Mouse (Mus musculus): ENCODE data around the gene Gale. TPM values are rescaled to one million over a fixed set of nuclear protein-coding genes. Genes with fewer than 3 reads are reported as not detected.
"Not testable (repeated sequence)": the region's sequence is repeated elsewhere in the genome, so short reads cannot be mapped to it uniquely, and the experiment has no call there.

The Gale gene
- total RNA-seq, 2 experiments from 2014 or later = 22.4 to 22.5 TPM

- no peak for DNase-seq (ENCODE audit: low spot score in 2 of 2)
- intact Hi-C loops (cut with DNase I) = no loop called here
Observed at GRCm38 (mm10) chr4:135967086-135967760, 3.7 kb downstream of the Gale start.

- no peak for DNase-seq (ENCODE audit: low spot score in 2 of 2)
- intact Hi-C loops (cut with DNase I) = no loop called here
Observed at GRCm38 (mm10) chr4:135968271-135968869, 4.8 kb downstream of the Gale start.

GRCm38 (mm10) chr4:135969070-135969750 is 5.7 kb downstream of the Gale start:
- intact Hi-C loops (cut with DNase I) = no loop called here
- DNase-seq (ENCODE audit: low spot score in 2 of 2) = no peak

GRCm38 (mm10) chr4:135970585-135970984 is 7.1 kb downstream of the Gale start:
- no peak for DNase-seq (ENCODE audit: low spot score in 2 of 2)
- intact Hi-C loops (cut with DNase I) = no loop called here

- no peak for DNase-seq (ENCODE audit: low spot score in 2 of 2)
- intact Hi-C loops (cut with DNase I) = loop anchor here (1.0 kb wide), 1 partner anchor 9 kb away; the partner anchor contains the start of gene Gale
Observed at GRCm38 (mm10) chr4:135971805-135972555, 8.5 kb downstream of the Gale start.

- peak; percentile 89 to 94 for DNase-seq (ENCODE audit: low spot score in 2 of 2)
- intact Hi-C loops (cut with DNase I) = loop anchor here (1.0 kb wide), 1 partner anchor 9 kb away; the partner anchor contains the start of gene Gale
Observed at GRCm38 (mm10) chr4:135972556-135972906, 9.0 kb downstream of the Gale start, which contains the start of gene Lypla2. TSS of gene Lypla2 (minus strand) at chr4:135972626.

GRCm38 (mm10) chr4:135972911-135973811 is 9.6 kb downstream of the Gale start:
- intact Hi-C loops (cut with DNase I) = loop anchor here (1.0 kb wide), 1 partner anchor 10 kb away; the partner anchor contains the start of gene Gale
- DNase-seq (ENCODE audit: low spot score in 2 of 2) = no peak

- no peak for DNase-seq (ENCODE audit: low spot score in 2 of 2)
- intact Hi-C loops (cut with DNase I) = no loop called here
Observed at GRCm38 (mm10) chr4:135976146-135976545, 12.6 kb downstream of the Gale start.

- DNase-seq (ENCODE audit: low spot score in 2 of 2); intact Hi-C loops (cut with DNase I): not testable (repeated sequence)
Observed at GRCm38 (mm10) chr4:135980223-135980622, 16.7 kb downstream of the Gale start.

GRCm38 (mm10) chr4:135981524-135982063 is 18.1 kb downstream of the Gale start:
- intact Hi-C loops (cut with DNase I) = no loop called here

GRCm38 (mm10) chr4:135984556-135984955 is 21.0 kb downstream of the Gale start:
- no peak for DNase-seq (ENCODE audit: low spot score in 2 of 2)
- intact Hi-C loops (cut with DNase I) = no loop called here

More at GRCm38 (mm10) chr4:135981524-135982063, 18.1 kb downstream of the Gale start:
- peak; percentile 71 to 93 for DNase-seq (ENCODE audit: low spot score in 2 of 2)

- intact Hi-C loops (cut with DNase I) = no loop called here
- no peak for DNase-seq (ENCODE audit: low spot score in 2 of 2)
Observed at GRCm38 (mm10) chr4:135985193-135985592, 21.7 kb downstream of the Gale start.

GRCm38 (mm10) chr4:135985769-135986168 is 22.2 kb downstream of the Gale start:
- intact Hi-C loops (cut with DNase I) = no loop called here
- no peak for DNase-seq (ENCODE audit: low spot score in 2 of 2)

- DNase-seq (ENCODE audit: low spot score in 2 of 2) = no peak
- intact Hi-C loops (cut with DNase I) = no loop called here
Observed at GRCm38 (mm10) chr4:135986301-135986942, 22.9 kb downstream of the Gale start.

- peak; percentile 91 to 93 for DNase-seq (ENCODE audit: low spot score in 2 of 2)
- intact Hi-C loops (cut with DNase I) = no loop called here
Observed at GRCm38 (mm10) chr4:135986943-135987710, 23.6 kb downstream of the Gale start, which contains the start of gene Pithd1. TSS of gene Pithd1 (minus strand) at chr4:135987264.

- intact Hi-C loops (cut with DNase I) = no loop called here
- peak in 1 of 2 experiments; percentile 58 for DNase-seq (ENCODE audit: low spot score in 2 of 2)
Observed at GRCm38 (mm10) chr4:135987714-135988113, 24.2 kb downstream of the Gale start.

- no peak for DNase-seq (ENCODE audit: low spot score in 2 of 2)
- intact Hi-C loops (cut with DNase I) = no loop called here
Observed at GRCm38 (mm10) chr4:135993941-135994340, 30.4 kb downstream of the Gale start.
